Mouse (Mus musculus) right cerebral cortex, postnatal 14 days (tissue): Measurements from ENCODE around the gene Serinc1.
"Not testable (repeated sequence)": the region's sequence is repeated elsewhere in the genome, so short reads cannot be mapped to it uniquely, and the experiment has no call there.

Experiments used
- DNase-seq: peaks from one replicate; pipeline ENCODE4 v3.0.0; 2022

Serinc1 gene

GRCm38 (mm10) chr10:57532218-57533101 lies at the start of gene Serinc1:
TSS of gene Serinc1 (minus strand) at chr10:57532530.
- peak; percentile 94 for DNase-seq

DNA sequence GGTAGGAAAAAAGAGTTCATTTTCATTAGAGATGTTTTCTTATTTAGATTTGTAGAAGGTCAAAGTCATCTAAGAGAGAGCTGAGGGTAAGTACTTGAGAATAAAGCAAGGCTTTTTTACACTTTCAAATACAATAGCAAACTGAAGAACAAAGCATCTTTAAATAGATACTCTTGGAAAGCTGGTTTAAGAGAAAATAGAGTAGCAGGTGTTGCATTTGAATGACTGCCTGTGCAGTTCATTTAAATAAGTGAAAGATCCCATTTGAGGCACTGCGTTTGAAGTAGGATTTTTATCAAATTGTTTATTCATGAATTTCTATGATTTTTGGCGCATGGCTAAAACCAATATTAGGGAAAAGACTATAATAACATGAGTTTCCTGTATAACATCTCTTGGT lies 44.4 kb upstream of the Serinc1 start:
- no peak for DNase-seq

DNA sequence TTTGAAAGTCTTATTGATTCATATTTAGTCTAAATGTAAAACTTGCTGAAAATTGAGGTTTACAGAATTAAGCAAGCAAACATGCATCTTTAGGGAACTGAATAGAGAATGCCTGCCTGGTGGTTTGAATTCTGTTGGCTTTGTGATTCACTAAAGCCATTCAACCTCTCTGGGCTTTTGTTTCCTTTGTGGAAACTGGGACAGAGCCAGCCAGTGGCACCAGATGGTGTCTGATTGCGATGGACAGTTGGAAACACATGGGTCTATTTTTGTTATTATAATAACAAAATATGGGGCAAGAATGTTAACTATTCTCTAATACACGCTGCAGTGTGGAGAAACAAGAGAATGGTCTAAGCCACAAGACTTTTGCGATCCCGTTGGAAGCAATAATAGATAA lies 39.8 kb upstream of the Serinc1 start:
- no peak for DNase-seq

- peak; percentile 48 for DNase-seq
Observed at GRCm38 (mm10) chr10:57571211-57571730, 38.9 kb upstream of the Serinc1 start.

DNA sequence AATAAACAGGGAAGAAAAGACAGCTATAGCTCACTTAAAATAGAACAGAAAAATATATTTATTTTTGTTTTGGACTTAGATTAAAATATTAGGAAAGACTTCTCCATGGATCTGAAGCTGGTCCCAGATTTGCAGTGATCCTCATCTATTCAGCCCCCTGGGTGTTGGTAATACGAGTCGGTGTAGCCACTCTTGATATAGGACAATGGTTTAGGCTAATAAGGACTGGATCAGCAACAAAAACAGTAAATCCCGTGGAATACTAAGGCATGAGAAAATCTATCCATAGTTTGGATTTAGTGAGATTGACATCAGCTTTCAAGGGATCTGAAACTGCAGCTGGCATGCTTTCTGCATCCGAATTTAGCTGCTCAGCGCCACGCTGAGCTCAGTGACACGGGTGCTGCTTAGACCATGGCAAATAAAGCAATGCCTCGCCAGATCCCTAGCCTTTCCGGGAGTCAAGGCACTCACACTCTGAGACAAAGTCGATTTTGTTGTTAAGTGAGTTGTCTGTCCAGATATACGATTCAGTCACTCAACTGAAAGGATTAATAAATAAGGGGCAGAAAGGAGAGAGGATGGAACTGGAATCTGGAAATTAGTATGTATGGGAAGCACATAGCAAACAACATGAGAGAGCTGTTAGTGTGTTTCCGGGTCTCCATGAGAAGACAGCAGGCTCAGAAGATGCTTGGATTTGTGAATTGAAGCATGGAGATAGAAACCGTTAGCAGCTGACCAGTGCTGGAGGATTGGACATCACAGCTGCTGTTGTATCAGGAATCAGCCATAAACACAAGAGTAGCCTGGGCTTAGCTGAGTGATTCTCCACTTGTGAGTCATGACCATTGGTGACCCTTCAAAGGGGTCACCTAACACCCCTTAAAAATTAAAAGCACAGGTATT lies 36.9 kb upstream of the Serinc1 start:
- peak; percentile 8 for DNase-seq

GRCm38 (mm10) chr10:57566221-57566620 lies 33.9 kb upstream of the Serinc1 start:
- no peak for DNase-seq

DNA sequence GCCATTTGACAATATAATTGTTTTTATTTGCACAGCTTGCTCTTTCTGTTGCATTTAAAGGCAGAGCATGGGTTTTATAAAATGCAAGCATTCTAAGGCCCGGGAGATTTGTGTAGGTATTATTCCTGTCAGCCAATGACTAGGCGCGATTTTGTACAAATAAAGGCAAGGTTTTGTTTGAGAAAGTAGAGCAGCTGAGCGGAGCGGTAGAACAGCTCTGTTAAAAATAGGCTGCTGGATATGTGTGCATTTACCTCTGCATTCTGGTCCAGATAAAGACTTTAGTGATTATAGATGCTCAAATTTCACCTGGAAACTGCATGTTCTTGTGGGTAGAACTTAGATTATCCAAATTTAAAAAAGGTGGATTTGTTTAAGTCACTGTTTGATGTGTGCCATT lies 25.3 kb upstream of the Serinc1 start:
- no peak for DNase-seq

GRCm38 (mm10) chr10:57553719-57554118 lies 21.4 kb upstream of the Serinc1 start:
- DNase-seq: no peak

GRCm38 (mm10) chr10:57549631-57550030 lies 17.3 kb upstream of the Serinc1 start:
- DNase-seq: no peak

- DNase-seq: not testable (repeated sequence)
Observed at GRCm38 (mm10) chr10:57543890-57544289, 11.6 kb upstream of the Serinc1 start.

DNA sequence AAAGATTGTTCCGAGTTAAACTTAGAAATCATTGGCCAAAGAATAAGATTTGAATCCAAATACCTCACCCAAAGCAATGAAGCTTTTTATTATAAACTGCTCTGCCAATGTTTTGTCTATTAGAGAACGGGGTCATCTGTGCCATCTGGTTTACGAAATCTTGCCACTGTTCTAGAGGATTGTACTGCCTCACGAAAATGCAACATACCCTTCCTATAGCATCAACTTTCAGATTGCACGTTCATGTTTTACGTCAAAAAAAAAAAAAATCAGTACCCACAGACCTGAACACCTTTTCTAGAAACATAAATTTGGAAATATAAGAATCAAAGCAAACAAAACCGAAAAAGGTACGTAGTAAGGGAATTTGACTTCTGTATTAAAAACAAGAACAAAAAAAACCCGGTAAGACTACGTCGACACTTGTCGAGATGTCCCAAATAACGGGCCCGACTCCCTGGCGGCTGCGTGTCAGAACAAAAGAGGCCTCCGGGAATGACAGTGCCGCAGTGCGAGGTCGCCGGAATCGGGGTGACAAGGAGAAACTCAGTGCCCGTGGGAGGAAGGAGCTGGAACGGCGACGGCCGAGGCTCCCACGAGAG lies 613 bp downstream of the Serinc1 start:
- no peak for DNase-seq

DNA sequence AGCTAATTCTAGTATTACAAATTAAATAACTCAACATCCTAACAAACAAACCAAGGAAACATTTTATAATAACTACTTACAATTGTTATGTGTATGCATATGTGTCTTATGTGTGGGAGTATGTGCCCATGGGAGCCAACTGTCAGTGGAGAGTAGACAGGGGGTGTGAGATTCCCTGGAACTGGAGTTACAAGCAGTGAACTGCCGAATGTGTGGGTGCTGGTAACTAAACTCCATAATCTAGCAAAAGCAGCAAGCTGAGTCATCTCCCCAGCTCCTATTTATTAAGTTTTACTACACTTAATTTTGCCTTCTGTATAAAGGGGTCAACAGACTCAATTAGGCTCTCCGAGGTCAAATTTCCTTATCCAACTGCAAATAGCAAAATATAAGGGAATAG lies 1.3 kb downstream of the Serinc1 start:
- DNase-seq: no peak

GRCm38 (mm10) chr10:57526469-57526868 lies 5.9 kb downstream of the Serinc1 start:
- no peak for DNase-seq

DNA sequence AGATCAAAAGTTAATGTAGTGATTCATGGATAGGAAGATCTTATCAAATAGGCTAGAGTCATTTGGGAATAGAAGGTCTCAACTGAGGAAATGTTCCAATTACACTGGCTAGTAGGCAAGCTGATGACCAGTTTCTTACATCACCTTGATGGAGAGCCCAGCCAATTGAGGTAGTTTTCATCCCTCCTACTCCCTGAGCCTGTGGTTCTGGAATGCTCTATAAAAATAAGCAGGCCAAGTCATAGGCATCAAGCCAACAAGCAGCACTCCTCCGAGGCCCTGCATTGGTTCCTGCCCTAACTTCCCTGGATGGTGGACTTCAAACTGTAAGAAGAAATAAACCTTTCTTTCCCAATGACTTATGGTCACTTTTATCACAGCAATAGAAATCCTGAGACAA lies 17.1 kb downstream of the Serinc1 start:
- DNase-seq: no peak

GRCm38 (mm10) chr10:57514616-57515015 lies 17.7 kb downstream of the Serinc1 start:
- no peak for DNase-seq

DNA sequence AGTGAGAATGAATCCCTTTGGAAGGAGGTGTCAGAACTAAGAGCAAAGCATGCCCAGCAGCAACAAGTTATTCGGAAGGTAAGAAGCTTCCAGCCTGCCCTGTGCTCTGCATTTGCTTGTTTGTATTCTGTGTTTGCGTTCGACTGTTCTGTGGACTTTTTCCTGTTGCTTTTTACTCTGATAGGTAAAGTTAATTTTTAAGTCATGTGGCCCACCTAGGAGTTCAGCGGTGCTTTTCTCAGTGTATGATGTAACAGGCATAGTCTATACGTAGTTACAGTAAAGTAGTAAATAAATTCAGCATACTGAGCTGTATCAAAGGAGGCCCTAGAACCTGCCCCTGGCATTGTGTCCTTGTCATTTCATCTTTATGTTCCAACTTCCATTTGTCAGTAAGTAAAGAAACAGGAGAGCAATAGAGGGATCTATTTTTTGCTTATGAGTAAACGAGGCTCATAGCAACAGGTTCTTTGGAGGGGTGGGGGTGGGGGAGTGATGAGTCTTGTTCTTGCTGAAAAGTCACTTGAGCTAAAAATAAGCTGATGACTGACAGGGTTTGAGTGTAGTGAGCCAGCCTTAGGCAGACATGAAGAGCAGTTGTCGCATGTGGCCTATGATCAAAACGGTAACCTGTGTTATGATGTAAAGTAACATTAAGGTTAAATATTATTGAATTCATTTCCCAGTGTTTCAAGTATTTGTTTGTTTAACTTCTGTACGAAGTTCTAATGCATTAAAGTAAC lies 32.7 kb downstream of the Serinc1 start:
- DNase-seq: no peak

DNA sequence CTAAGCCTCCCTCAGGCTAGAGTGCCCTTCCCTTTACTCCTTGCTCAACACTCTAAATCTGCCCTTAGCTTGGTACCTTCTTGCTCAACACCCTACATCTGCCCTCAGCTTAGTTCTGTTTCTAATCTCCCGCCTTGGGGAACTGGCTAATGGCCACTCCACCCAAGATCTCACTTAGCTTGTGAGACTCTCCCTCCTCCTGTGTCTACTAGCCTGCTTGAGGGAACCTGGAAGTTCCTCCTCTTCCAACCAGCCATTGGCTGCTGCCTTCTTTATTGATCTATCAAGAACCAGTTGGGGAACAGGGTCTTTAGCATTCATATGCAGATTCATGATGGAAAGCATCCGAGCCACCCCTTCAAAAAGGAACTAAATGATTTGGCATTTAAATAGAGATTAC lies 40.3 kb downstream of the Serinc1 start:
- no peak for DNase-seq

DNA sequence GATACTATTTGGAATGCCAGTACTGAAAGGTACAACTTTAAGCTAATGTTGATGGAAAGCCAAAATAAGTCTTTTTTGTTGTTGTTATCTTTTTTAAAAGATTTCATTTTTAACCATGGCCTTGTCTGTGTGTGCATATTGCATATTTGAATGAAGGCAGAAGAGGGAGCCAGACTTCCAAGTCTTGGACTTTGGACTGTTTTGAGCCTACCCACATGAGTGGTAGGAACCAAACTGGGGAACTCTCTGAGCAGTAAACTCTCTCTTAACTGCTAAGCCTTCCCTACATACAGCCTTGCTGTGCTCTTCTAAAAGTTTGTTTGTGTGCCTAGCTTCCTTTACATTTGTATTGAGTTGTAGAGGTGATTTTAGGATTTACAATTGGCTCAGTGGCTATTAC lies 43.7 kb downstream of the Serinc1 start:
- DNase-seq: no peak

- DNase-seq: no peak
Observed at GRCm38 (mm10) chr10:57487201-57487600, 45.1 kb downstream of the Serinc1 start.

DNA sequence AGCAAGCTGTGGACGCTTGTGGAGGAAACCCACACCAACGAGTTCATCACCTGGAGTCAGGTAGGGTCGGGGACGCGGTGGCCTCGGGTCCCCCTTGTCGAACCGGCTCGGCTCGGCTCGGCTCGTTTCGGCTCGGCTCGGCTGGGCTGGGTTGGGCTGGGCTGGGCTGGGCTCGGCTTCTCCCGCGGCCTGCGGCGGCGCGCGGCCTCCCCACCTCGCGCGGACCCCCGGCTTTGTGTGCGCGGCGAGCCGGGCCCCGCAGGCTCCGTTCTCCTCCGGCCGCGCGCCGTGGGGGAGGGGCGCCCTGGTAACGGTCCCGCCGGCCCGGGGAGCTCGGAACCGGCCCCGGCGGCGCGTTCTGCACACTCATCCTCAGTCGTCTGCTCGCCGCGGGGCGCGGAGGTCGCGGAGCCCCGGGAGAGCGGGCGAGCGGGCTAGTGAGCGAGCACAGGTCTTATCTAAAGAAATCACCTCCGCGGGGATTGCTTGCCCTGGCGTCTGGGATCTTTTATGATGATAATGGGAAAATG lies 45.7 kb downstream of the Serinc1 start:
- peak; percentile 81 for DNase-seq

GRCm38 (mm10) chr10:57485908-57486541 lies 46.3 kb downstream of the Serinc1 start, which contains the start of gene Hsf2:
TSS of gene Hsf2 (plus strand) at chr10:57486385.
- DNase-seq: peak; percentile 96
